Mouse (Mus musculus) cerebellum, adult 2 months (tissue): ENCODE measurements around the gene Ap1b1.

Source experiments
- CTCF ChIP-seq: fragments of 200-500 bp; IDR thresholded peaks from 2 replicates; pipeline ENCODE4 v1.5.1; 2011; ENCODE audit warnings: low read depth, mild to moderate bottlenecking, control low read depth, low read length, moderate library complexity, borderline replicate concordance; ENCODE audit not compliant: insufficient read depth
- POLR2A ChIP-seq: fragments of 200-500 bp; IDR thresholded peaks from 2 replicates; pipeline ENCODE4 v1.6.1; 2011; ENCODE audit warnings: low read length, control low read depth, borderline replicate concordance; ENCODE audit not compliant: insufficient read depth

DNA sequence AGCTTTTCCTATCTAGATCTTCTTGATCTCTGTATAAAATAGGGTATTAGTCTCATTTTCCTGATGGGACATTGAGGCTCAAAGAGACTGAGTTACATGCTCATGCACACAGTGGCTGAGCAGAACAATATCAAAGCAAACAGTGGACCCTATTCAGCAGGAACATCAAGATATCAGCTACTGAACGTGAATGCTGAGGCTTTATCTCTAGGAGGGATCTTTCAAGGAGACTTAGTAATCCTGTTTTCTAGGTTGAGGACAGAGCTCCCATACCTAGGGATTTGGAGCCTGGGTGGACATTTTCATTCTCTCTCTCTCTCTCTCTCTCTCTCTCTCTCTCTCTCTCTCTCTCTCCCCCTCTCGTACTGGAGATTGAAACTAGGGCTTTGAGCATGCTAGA lies 3.1 kb upstream of the Ap1b1 start:
- TF ChIP-seq CTCF (no peak), POLR2A (no peak)
